Mouse (Mus musculus) hindbrain, embryonic 13.5 days (tissue): Measurements from ENCODE around the gene Clpp. TPM values are rescaled to one million over a fixed set of nuclear protein-coding genes. Genes with fewer than 3 reads are reported as not detected.
A peak's percentile ranks its signal among the peaks of the same experiment; 100 is the strongest.

Experiments
- ATAC-seq: fragments of 200-750 bp; cut with Nextera tagmentation; 2 replicates; pipeline ENCODE4 v1.8.0; 2017; ENCODE audit warnings: moderate TSS enrichment; ENCODE audit not compliant: low FRiP score
- H3K27ac ChIP-seq: fragments of 300-500 bp; sonication (generic); 2 replicates; pipeline ENCODE4 v1.5.1; 2015; ENCODE audit warnings: inconsistent platforms, mild to moderate bottlenecking, moderate library complexity
- H3K27me3 ChIP-seq: fragments of 300-500 bp; sonication (generic); 2 replicates; pipeline ENCODE4 v1.6.1; 2015; ENCODE audit warnings: mild to moderate bottlenecking, inconsistent platforms
- H3K36me3 ChIP-seq: fragments of 300-500 bp; sonication (generic); 2 replicates; pipeline ENCODE4 v1.6.1; 2015; ENCODE audit warnings: mild to moderate bottlenecking, inconsistent platforms
- H3K4me1 ChIP-seq: fragments of 300-500 bp; sonication (generic); replicated peaks from 2 replicates; pipeline ENCODE4 v1.6.1; 2015; ENCODE audit warnings: inconsistent platforms
- H3K4me2 ChIP-seq: fragments of 300-500 bp; sonication (generic); 2 replicates; pipeline ENCODE4 v1.6.1; 2015; ENCODE audit warnings: inconsistent platforms, mild to moderate bottlenecking, moderate library complexity
- H3K4me3 ChIP-seq: fragments of 300-500 bp; sonication (generic); 2 replicates; pipeline ENCODE4 v1.5.1; 2015; ENCODE audit warnings: mild to moderate bottlenecking, inconsistent platforms
- H3K9ac ChIP-seq: fragments of 300-500 bp; sonication (generic); 2 replicates; pipeline ENCODE4 v1.6.1; 2015; ENCODE audit warnings: mild to moderate bottlenecking, inconsistent platforms
- H3K9me3 ChIP-seq: fragments of 300-500 bp; sonication (generic); 2 replicates; pipeline ENCODE4 v1.6.1; 2016; ENCODE audit warnings: inconsistent platforms
- WGBS: fragments of 180-500 bp; shearing (Covaris S2); methylation state at CpG from one replicate; pipeline ENCODE4 v1.1.7; 2015; 5-methylcytosine and 5-hydroxymethylcytosine counted together
- polyA plus RNA-seq: library from polyadenylated mRNA; unstranded; fragments of >200 nt; fragmentation: Nextera tagmentation; extraction: Ambion mirVana; gene quantifications from 2 replicates; pipeline ENCODE4 v1.2.1, GENCODE M21; 2015

Clpp gene
- polyA plus RNA-seq: 163 and 175 TPM in 2 replicates

- H3K4me1 ChIP-seq: peaks cover 19% of the 10 kb centered on the region
- H3K27ac ChIP-seq: peak within 1 kb of the TSS; percentile 88
- peaks cover 31% of the 10 kb centered on the region for H3K36me3 ChIP-seq
- WGBS: under 1% methylated on average over 52 of the region's 52 CpGs
- peak within 1 kb of the TSS; percentile 84 for H3K9ac ChIP-seq
- H3K27me3 ChIP-seq: no peaks in the 10 kb centered on the region
- peak within 1 kb of the TSS; percentile 69 for H3K4me3 ChIP-seq
- ATAC-seq: peak; percentile 97
- peak within 1 kb of the TSS; percentile 69 for H3K4me2 ChIP-seq
- H3K9me3 ChIP-seq: no peaks in the 10 kb centered on the region
These were observed at the start of gene Clpp for GRCm38 (mm10) chr17:56990115-56990746. Gene Clpp (plus strand): TSS chr17:56990305.

GRCm38 (mm10) chr17:56950915-56951314 lies 39.2 kb upstream of the Clpp start:
- H3K4me2 ChIP-seq: no peak overlapping the region
- no peaks in the 10 kb centered on the region for H3K4me1 ChIP-seq
- H3K27me3 ChIP-seq: 0 out of 2 replicates have a peak, but pooled peaks cover 7% of the 10 kb centered on the region
- no peak overlapping the region for H3K4me3 ChIP-seq
- no peak for ATAC-seq
- no peaks in the 10 kb centered on the region for H3K36me3 ChIP-seq
- H3K9ac ChIP-seq: no peak overlapping the region
- H3K9me3 ChIP-seq: peaks cover 3% of the 10 kb centered on the region; the same call in 1 of the 2 replicates
- no peak overlapping the region for H3K27ac ChIP-seq
- WGBS: 14% methylated on average over 3 of the region's 3 CpGs

- H3K4me2 ChIP-seq: no peak overlapping the region
- H3K27ac ChIP-seq: no peak overlapping the region
- H3K4me3 ChIP-seq: no peak overlapping the region
- 0 out of 2 replicates have a peak, but pooled peaks cover 3% of the 10 kb centered on the region for H3K27me3 ChIP-seq
- H3K36me3 ChIP-seq: no peaks in the 10 kb centered on the region
- no peaks in the 10 kb centered on the region for H3K9me3 ChIP-seq
- H3K4me1 ChIP-seq: no peaks in the 10 kb centered on the region
- ATAC-seq: no peak
- H3K9ac ChIP-seq: no peak overlapping the region
- WGBS: 88% methylated on average over 1 of the region's 1 CpGs
These were observed 37.5 kb upstream of the Clpp start for GRCm38 (mm10) chr17:56952639-56953038.

GRCm38 (mm10) chr17:56954871-56955270 lies 35.2 kb upstream of the Clpp start:
- Histone ChIP-seq H3K4me1 (no peaks in the 10 kb centered on the region), H3K4me2 (no peak overlapping the region), H3K27me3 (0 out of 2 replicates have a peak, but pooled peaks cover 3% of the 10 kb centered on the region), H3K9me3 (no peaks in the 10 kb centered on the region), H3K4me3 (no peak overlapping the region), H3K27ac (no peak overlapping the region), H3K9ac (no peak overlapping the region), H3K36me3 (no peaks in the 10 kb centered on the region)
- 87% methylated on average over 7 of the region's 7 CpGs for WGBS
- no peak for ATAC-seq

GRCm38 (mm10) chr17:56957763-56958429 lies 32.2 kb upstream of the Clpp start:
- no peak overlapping the region for H3K27ac ChIP-seq
- ATAC-seq: no peak
- no peak overlapping the region for H3K9ac ChIP-seq
- WGBS: 34% methylated on average over 11 of the region's 11 CpGs
- H3K36me3 ChIP-seq: no peaks in the 10 kb centered on the region
- no peak overlapping the region for H3K4me2 ChIP-seq
- H3K4me3 ChIP-seq: no peak overlapping the region
- no peaks in the 10 kb centered on the region for H3K9me3 ChIP-seq
- H3K27me3 ChIP-seq: 0 out of 2 replicates have a peak, but pooled peaks cover 1% of the 10 kb centered on the region
- no peaks in the 10 kb centered on the region for H3K4me1 ChIP-seq

GRCm38 (mm10) chr17:56958667-56959066 lies 31.4 kb upstream of the Clpp start:
- H3K4me1 ChIP-seq: no peaks in the 10 kb centered on the region
- H3K36me3 ChIP-seq: no peaks in the 10 kb centered on the region
- WGBS: 81% methylated on average over 4 of the region's 4 CpGs
- H3K27me3 ChIP-seq: no peaks in the 10 kb centered on the region
- H3K27ac ChIP-seq: no peak overlapping the region
- no peak overlapping the region for H3K4me3 ChIP-seq
- H3K4me2 ChIP-seq: no peak overlapping the region
- no peak overlapping the region for H3K9ac ChIP-seq
- ATAC-seq: no peak
- H3K9me3 ChIP-seq: no peaks in the 10 kb centered on the region

GRCm38 (mm10) chr17:56961880-56962279 lies 28.2 kb upstream of the Clpp start:
- no peak for ATAC-seq
- 95% methylated on average over 4 of the region's 4 CpGs for WGBS
- Histone ChIP-seq H3K4me3 (no peak overlapping the region), H3K27ac (no peak overlapping the region), H3K4me1 (no peaks in the 10 kb centered on the region), H3K4me2 (no peak overlapping the region), H3K27me3 (no peaks in the 10 kb centered on the region), H3K9me3 (no peaks in the 10 kb centered on the region), H3K36me3 (no peaks in the 10 kb centered on the region), H3K9ac (no peak overlapping the region)

GRCm38 (mm10) chr17:56962642-56963405 lies 27.3 kb upstream of the Clpp start:
- Histone ChIP-seq H3K9me3 (no peaks in the 10 kb centered on the region), H3K36me3 (no peaks in the 10 kb centered on the region), H3K4me3 (no peak overlapping the region), H3K4me2 (no peak overlapping the region), H3K4me1 (no peaks in the 10 kb centered on the region), H3K27me3 (no peaks in the 10 kb centered on the region), H3K9ac (no peak overlapping the region), H3K27ac (no peak overlapping the region)
- no peak for ATAC-seq
- WGBS: 86% methylated on average over 5 of the region's 5 CpGs

GRCm38 (mm10) chr17:56963646-56964045 lies 26.5 kb upstream of the Clpp start:
- H3K9ac ChIP-seq: no peak overlapping the region
- 83% methylated on average over 6 of the region's 6 CpGs for WGBS
- no peaks in the 10 kb centered on the region for H3K9me3 ChIP-seq
- ATAC-seq: no peak
- H3K27ac ChIP-seq: no peak overlapping the region
- H3K4me2 ChIP-seq: no peak overlapping the region
- no peak overlapping the region for H3K4me3 ChIP-seq
- H3K36me3 ChIP-seq: no peaks in the 10 kb centered on the region
- H3K4me1 ChIP-seq: no peaks in the 10 kb centered on the region
- H3K27me3 ChIP-seq: no peaks in the 10 kb centered on the region

GRCm38 (mm10) chr17:56969321-56969720 lies 20.8 kb upstream of the Clpp start:
- no peaks in the 10 kb centered on the region for H3K9me3 ChIP-seq
- H3K27me3 ChIP-seq: no peaks in the 10 kb centered on the region
- H3K4me3 ChIP-seq: no peak overlapping the region
- ATAC-seq: no peak
- no peak overlapping the region for H3K27ac ChIP-seq
- no peak overlapping the region for H3K9ac ChIP-seq
- WGBS: 74% methylated on average over 3 of the region's 3 CpGs
- H3K36me3 ChIP-seq: no peaks in the 10 kb centered on the region
- no peaks in the 10 kb centered on the region for H3K4me1 ChIP-seq
- no peak overlapping the region for H3K4me2 ChIP-seq

- H3K27me3 ChIP-seq: no peaks in the 10 kb centered on the region
- no peaks in the 10 kb centered on the region for H3K36me3 ChIP-seq
- H3K4me1 ChIP-seq: no peaks in the 10 kb centered on the region
- no peaks in the 10 kb centered on the region for H3K9me3 ChIP-seq
- H3K9ac ChIP-seq: no peak overlapping the region
- no peak overlapping the region for H3K4me3 ChIP-seq
- 69% methylated on average over 5 of the region's 5 CpGs for WGBS
- H3K4me2 ChIP-seq: no peak overlapping the region
- H3K27ac ChIP-seq: no peak overlapping the region
- ATAC-seq: no peak
These were observed 20.0 kb upstream of the Clpp start for GRCm38 (mm10) chr17:56970081-56970480.

- no peak for ATAC-seq
- H3K9ac ChIP-seq: no peak overlapping the region
- 66% methylated on average over 13 of the region's 14 CpGs for WGBS
These were observed 16.0 kb upstream of the Clpp start for GRCm38 (mm10) chr17:56973956-56974707.

More at GRCm38 (mm10) chr17:56973956-56974707, 16.0 kb upstream of the Clpp start:
- Histone ChIP-seq H3K9me3 (no peaks in the 10 kb centered on the region), H3K36me3 (no peaks in the 10 kb centered on the region), H3K4me3 (no peak overlapping the region), H3K4me2 (no peak overlapping the region), H3K27me3 (no peaks in the 10 kb centered on the region), H3K4me1 (no peaks in the 10 kb centered on the region), H3K27ac (no peak overlapping the region)
